Mouse (Mus musculus): ENCODE measurements at regions not wholly inside any gene's neighbourhood (a gene's known extent, or its start where the extent isn't known, plus 50 kb on each side); places are given as distances from the start of the nearest gene placed in this dataset.

DNA sequence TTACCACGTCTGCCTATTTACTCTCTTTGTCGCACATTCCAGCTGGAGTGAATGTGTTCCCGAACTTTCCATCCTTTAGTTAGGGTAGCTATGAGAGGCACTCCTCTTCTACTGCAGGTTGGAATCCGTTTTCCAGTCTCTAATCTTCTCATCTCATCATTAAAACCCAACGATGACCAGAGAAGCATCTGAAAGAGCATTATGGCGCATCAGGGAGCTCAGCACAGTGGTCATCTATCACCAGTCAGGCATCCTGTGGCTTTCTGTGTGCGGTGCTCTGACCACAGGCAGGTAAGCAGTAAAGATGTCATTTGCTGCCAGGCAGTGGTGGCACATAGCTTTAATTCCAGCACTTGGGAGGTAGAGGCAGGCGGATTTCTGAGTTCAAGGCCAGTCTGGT lies 63.0 kb upstream of the Ccdc39 start:
- TF ChIP-seq CTCF (IDR thresholded peaks at IDR 0.05; ENCODE audit: borderline replicate concordance, control insufficient read depth, extremely low read depth, insufficient read depth, low read length, poor library complexity) (no peak), POLR2A (IDR thresholded peaks at IDR 0.05; ENCODE audit: control insufficient read depth, extremely low read depth, insufficient read depth, low read length, poor library complexity) (no peak)
